Mouse (Mus musculus) lung, postnatal 25 days (tissue): ENCODE measurements around the gene Ephb1.

Experiments
- DNase-seq: peaks from one replicate; pipeline ENCODE4 v3.0.0; 2022; ENCODE audit warnings: low spot score

Gene Ephb1

DNA sequence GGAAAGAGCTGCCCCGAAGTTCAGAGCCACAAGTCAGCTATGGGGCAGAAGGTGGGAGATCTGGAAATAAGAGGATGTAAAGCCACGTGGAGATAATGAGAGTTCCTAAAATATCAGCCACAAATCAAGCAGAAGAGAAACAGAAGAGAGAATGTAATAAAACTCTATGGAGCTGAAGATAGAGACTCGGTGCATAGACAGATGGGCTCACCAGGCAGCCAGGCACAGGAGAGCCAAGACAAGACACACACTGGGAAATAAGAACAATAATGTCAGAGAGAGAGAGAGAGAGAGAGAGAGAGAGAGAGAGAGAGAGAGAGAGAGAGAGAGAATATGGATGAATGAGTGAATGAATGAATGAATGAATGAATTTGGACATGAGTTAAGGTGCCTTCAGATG is 198.6 kb downstream of the Ephb1 start:
- no peak for DNase-seq

DNA sequence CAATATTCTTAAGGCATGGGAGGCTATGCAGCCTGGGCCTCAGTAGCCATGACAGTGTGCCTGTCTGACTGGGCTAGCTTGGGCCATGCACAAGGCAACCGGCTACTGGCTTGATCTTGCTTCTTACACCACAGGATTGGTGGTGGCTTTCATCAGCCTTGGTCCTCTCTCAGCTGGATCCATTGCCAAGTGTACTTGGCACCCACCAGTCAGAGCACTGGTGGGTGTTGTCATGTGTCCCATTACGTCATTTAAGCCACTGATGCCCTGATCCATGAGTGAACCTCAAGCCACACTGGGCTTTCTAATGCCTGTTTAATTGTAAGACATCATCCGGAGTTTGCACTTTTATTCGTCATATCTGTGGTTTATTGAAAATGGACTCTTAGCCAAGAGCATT is 215.3 kb downstream of the Ephb1 start:
- DNase-seq, result no peak

DNA sequence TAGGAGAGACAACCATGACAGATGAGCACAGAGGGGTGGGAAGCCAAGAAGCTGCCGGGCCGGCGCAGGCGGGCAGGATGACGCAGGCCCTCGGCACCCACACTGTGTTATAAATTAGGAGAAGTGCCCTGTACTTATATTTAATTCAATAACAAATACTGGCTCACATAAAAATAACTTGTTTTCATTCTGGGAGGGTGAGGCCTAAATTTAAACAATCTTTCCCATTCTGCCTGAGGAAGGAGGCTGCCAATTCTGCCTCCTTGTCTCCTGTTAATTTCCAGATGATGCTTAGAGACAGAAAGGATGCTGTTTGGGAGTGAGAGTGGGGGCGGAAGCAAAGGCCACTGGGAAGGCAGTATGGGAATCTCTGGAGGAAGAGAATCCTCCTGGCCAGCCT is 215.8 kb downstream of the Ephb1 start:
- DNase-seq, result no peak

DNA sequence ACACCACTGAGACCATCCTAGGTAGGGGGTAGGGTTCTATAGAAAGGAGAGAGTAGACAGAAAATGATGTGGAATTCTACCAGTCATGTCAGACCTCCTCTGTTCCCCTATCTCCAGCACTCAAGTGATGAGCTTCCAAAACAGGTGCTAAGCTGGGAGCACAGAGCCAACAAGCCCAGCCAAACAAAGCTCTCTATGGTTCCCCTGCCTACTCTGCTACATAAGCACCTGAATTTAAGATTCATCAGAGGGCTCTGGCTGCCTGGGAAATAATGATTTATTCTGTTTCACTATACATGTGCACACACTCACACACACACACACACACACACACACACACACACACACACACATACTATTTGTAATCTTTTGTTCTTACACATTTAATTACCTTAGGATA is 216.3 kb downstream of the Ephb1 start:
- DNase-seq, result no peak

DNA sequence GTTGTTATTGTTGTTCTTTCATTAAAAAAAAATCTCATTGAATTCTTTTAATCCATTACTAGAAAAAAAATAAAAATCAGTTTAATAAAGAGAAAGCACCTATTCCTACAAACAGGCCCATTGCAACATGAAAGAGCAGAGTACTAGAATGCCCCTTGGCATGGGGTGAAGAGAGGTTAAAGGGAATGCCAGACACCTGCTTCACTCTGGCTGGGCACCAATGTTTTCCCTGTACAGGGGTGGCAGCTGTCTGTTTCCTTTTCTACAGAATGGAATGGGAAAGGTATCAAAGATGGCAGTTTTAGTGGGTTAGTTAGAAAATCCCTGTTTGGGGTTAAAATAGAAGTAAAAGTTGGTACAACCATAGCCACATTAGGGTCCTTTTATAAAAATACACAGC is 224.0 kb downstream of the Ephb1 start:
- no peak for DNase-seq

DNA sequence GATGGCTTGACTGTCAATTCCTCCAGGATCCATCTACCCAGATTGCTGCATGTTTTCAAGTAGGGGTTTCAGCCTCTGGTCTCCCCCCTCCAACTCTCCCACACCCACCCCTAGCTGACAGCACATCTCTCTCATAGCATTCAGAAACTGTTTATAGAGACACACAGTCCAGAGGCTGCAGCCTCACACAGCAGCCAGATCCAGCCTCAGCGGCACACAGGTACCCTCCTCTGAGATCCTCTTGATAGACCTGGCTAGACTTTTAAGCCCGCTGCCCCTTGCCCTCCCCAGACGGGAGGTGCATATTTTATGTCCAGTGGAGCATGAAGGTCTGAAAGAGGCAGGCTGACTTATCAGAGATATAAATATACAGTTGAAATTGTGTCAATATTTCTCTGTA is 228.0 kb downstream of the Ephb1 start:
- no peak for DNase-seq

DNA sequence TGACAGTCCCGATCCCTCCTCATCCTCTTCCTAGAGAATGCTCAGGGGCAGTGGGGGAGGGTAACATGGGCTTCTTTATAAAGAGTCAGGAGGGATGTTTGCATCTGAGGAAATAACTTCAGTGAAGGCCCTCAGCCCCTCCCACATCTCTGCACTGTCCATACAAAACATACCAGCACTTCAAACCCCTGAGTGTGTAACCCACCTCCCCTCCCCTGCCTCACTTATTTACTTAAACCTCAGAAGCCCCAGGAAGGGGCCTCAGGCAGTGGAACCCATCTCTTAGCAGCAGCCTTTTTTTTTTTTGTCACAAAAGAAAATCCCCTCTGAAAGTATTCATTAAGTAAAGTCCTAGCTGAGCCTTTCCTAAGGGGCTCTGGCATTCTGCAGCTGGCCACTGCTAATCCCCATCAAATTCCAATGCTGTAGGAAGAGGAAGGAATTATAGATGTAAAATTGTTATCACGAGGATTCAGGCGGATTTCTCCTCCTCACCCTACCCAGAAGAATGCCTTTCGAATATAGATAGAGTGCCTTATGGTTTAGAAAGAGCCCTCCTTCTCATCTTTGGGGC is 231.5 kb downstream of the Ephb1 start:
- DNase-seq, result no peak

DNA sequence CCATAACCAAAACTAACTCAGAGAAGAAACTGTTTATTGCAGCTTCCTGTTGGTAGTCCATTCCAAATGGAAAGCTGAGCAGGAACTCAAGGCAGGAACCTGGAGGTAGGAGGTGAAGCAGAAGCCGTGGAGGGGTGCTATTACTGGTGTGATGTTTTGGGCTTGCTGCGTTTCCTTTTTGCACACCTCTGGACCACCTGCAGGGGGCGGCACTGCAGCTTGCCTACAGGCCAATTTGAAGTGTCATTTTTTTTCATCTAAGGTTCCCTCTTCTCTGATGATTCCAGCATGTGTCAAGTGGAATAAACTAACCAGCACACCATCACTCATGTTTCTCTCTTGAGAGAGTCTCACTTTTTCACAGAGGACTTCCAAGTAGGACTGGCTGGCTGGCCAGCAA is 235.1 kb downstream of the Ephb1 start:
- no peak for DNase-seq

DNA sequence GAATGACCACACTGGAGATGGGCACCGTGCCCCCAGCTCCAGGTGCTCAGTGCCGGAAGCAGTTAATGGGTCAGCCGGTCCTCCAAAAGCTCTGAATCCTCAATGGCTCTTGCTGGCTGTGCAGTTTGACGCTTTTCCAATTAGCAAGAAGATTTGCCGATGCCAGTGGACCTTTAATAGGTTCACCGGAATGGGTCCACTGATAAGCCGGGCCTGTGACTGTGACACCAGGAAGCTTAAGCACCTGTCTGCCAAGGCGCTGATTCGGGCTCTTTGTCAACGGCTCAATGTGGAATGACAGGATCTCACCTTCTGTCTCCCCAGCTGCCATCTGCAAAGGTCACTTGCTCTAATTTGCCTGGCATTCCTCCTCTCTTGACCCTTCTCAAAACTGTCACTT is 239.2 kb downstream of the Ephb1 start:
- DNase-seq, result no peak

DNA sequence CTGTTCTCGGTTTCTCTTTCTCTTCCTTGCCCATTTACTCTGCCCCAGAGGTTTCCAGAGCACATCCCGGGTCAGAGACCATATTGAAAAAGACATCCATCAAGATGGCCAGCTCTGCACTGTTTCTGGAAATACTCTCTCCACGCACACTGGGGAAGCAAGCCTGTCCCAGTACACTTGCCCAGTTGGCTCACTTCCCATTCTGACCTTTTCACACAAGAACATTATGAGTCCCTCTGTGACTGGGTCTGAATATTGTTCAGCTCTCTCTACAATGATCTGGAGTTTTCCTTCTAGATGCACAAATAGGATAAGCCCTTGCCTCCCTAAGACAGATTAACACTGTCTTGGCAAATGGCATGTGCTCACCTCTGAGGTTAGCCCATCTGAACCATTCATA is 243.0 kb downstream of the Ephb1 start:
- no peak for DNase-seq

DNA sequence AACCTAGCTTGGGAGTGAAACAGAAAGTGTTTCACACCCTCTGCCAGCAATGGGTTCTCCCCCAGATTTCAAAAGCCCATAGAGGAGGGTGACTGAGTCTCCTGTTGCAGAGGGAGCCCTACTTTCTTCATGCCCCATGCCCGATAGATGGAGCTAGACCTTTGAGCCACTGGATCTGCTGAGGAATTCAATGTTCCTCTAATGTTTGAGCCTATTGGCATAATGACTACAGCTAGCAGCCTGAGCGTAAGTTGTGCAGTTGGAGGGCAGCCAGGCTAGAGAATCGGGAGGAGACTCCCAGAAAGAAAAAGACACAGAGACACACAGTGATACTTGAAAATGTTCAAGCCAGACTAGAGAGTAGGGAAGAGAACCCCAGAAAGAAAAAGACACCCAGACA is 246.5 kb downstream of the Ephb1 start:
- peak; percentile 0 for DNase-seq

DNA sequence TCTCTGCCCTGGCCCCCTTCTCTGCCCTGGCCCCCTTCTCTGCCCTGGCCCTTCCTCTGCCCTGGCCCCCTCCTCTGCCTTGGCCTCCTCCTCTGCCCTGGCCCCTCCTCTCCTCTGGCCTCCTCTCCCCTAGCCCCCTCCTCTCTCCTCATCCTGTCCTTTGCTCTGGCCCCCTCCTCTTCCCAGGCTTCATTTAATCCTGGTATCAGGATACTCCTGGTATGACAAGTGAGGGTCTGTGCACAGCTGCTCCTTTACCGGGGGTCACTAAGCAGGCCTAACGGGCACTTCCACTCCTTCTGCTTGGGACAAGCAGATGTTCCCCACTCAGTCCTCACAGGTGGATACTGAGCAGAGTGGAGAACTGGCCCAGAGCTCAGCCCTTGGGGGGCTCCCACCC is 247.3 kb downstream of the Ephb1 start:
- no peak for DNase-seq

DNA sequence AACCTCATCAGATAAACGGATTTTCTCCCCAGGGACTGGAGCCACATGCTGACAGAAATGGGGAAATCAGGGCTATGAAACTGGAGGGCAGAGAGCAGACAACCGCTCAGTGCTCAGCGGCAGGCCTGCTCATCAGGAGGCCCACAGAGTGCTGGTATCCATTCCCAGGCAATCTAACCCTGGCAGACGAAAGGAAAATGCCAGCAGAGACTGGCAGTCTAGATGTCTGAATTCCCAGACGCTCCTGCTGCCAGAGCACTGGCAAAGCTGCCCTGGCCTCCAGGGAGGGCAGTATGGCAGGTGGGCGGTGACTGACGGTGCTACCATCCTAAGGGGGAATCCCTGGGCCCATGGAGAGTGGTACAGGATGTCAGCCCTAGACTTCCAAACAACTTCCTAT is 257.7 kb downstream of the Ephb1 start:
- DNase-seq, result no peak

DNA sequence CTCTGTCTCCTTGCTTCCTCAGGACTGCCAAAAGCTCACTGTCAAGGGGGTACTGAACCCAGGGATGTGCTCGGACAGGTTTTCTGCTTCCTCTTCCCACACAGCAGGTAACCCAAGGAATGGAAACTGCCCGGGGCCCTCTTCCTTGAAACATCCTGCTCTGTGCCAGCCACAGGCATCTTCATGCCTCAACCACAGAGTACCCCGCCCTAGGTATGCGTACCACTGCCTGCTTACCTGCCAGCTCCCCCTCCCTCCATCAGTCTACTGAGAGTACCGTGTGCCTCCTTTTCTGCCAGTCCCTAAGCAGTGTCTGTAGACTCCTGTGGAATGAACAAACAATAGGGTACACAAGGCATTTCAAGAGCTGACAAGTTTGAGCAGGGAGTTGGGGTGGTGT is 265.9 kb downstream of the Ephb1 start:
- DNase-seq, result no peak

DNA sequence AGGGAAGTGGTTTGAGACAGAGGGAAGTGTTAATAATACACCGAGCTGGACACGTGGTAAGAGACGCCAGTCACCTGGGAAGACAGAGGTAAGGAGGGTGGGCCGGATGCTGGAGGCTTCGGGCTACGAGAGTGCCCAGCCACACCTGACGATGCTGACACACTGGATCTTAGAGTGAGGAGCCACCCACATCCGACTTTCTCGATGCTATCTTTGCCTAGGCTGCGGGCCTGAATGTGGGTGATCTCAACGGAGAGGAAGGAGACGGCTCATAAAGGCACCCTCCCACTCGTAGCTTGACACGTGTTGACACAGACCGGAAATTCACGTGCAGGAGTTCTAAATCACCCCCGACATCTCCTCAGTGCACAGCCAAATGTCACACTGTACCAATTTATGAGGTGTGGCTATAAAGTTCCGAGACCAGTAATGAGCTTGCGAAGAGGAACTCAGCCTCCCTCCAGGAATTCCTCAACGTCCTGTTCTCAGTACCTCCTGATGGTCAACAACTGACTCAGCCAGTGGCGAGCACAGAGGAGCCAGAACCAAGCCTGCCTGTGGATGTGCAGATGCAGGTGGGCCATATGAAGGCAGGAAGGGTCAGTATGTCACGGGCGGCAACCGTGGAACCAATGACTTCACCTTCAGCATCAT is 268.3 kb downstream of the Ephb1 start:
- no peak for DNase-seq

DNA sequence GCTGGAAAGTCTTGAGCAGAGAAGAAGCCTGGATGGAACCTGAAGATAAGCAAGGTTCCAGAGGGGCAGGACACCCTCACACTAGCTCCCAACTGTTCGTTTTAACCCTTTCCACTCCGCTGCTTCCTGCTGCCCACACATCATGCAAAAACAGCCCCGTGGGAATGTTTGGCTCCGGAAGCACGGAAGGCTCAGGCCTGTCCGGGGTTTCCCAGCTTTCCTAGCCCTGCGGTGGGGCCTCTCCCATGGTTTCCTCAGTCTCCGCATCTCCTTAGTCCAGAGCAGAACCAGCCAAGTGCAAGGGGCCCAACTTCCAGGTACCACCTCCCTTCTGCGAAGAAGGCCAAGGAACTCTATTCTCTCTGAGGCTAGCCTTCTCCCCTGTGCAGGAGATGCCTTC is 269.0 kb downstream of the Ephb1 start:
- DNase-seq, result no peak

DNA sequence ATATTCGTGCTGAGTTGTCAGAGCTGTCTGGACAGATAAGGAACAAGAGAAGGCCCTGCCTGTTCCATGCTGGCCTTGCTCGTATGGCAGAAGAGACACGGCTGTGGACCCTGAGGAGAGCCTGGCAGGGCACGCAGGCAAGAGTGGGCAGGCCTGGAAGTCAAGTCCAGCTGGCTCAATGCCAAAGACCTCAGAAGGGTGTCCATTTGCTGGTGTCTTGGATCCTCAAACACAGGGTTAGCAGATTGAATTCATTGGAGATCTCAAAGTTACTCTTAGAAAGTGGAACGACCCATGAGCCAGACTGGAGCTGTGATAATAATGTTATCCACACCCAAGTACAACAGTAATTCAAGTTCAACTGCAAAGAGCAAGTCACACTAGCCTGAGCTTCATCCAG is 273.6 kb downstream of the Ephb1 start:
- no peak for DNase-seq

DNA sequence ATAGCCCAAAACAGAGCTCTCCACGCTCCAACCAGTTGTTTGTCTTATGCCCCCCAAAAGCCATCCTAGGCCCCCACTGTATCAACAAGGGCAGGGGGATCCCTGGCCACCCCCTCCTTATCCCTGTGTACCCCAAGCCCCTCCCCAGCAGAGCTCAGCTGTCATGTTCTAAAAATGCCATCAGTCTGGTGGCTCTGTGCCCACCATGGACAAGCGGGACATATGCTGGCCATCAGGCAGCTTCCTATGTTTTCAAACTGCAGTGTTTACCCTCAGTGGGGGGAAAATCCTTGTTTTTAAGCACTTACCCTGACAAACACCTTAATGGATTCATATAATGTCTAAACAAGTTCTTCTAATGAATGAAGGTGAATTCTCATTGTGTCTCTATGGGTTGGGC is 275.3 kb downstream of the Ephb1 start:
- no peak for DNase-seq

DNA sequence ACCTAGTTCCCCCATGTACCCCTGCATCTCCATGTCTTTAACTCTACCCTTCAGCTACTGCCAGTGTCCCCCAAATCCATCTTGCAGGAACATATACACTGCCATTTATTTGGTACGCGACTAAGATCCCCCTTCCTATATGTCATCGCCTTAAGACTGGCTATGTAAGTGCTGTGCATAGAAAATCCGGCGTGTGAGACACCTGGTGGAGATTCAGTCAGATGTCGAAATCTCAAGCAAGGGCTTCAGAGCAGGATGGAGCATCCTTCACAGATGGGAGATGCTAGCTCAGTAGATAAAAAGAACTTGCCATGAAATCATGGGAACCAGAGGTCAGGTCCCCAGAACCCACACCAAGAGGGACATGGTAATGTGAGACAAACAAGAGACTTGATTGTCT is 276.3 kb downstream of the Ephb1 start:
- DNase-seq, result no peak

DNA sequence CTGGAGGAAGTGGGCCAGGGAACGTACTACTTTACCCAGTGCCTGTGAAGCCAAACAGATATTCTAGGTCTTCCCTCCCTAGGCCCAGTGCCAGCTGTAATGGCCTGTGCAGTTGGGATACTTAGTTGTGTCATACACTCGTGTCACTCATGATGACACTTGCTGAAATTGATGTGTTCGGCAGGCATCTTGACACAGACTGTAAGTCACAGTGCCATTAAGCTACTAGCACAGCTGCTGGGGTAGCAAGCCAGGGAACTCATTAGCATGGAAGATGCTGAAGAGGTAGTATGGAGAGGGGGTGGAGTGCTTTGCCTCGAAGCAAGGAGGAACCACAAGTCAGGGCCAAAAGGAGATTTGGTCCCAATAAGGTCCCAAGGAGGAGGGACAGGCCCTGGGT is 279.0 kb downstream of the Ephb1 start:
- DNase-seq, result no peak

DNA sequence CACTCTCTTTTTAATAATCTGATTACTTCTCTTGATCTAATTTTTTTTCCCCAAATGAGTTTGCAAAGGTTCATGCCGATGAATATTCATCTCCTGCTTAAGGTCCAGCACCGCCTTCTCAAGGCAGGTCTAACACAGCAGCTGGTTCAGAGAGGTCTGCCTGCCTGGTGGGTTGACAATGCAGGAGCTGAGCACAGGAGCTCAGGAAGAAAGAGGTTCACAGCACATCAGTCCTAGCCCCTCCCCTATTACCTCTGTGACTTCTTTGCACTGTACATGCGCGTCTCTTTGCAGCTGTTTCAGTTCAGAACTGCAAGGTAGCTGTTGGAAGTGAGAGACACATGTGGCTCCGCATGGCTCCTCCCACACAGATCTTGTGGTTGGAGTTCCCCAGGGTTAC is 281.1 kb downstream of the Ephb1 start:
- no peak for DNase-seq

DNA sequence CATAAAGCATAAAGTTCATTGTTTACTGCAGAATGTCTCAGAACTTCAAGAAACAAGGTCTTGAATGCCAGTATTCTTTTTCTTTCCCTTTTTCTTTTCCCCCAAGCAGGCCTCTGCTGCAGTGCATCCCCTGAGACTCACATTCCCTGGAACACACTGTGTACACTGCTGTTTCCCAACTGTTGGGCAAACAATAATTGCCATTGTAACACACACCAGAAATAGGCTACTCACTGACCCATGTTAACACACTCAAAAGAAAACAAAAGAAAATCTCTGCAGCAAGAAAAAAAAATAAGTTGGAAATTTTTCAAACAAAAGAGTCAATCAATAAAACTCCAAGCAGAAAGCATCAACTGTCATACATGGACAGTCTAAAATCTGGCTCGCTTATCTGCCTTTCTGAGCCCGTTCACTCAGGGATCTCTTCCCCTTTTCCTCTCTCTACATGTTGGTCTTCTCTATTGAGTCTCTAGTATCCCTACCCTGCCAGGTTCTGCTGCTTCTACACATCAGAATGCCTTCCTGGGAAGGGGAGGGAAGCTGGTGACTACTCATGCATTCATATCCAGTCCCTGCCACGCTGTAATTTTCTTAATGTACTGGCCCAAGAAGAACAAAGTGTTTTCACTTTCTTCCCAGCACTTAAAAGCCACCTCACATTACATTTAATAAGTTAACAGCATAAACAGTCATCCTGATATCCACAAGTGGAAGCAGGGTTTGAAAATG is 285.2 kb downstream of the Ephb1 start:
- no peak for DNase-seq

DNA sequence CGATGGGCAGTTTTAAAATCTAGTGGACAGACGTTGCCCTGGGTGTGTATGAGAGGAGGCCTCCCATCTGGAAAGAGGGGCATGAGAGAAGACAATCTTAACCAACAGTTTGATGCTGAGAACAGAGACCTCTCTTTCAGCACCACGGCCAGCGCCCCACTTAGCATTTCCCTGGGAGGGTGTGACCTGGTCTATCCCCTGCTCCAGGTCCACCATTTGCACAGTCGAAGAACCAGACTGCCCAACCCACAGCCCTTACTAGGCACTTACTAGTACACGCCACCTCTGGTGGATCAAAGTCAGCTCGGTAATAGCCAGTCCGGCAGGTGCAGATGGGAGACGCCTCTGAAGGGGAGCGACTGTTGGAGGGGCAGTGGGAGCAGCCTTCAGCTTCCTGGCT is 287.9 kb downstream of the Ephb1 start:
- no peak for DNase-seq

DNA sequence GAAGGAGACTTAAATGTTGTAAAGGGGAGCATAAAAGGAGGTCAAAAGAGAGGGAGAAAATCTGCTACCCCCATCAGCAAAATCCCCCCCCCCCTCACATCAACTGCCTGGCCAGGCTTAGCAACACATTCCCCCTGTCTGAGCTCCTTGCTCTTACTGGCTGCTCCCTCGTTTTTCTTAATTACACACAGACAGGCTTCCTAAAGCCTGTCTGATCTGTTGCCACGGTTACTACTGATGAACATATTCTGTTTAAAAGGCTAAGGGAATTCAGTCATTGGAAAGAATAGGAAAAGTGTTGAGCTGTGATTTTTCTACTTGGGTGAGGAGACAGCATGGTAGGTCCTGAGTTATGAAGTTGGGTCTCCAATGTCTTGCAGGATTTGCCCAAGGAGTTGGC is 308.6 kb downstream of the Ephb1 start:
- DNase-seq, result no peak
